Mouse (Mus musculus): ENCODE measurements at regions not wholly inside any gene's neighbourhood (a gene's known extent, or its start where the extent isn't known, plus 50 kb on each side); places are given as distances from the start of the nearest gene placed in this dataset.

DNA sequence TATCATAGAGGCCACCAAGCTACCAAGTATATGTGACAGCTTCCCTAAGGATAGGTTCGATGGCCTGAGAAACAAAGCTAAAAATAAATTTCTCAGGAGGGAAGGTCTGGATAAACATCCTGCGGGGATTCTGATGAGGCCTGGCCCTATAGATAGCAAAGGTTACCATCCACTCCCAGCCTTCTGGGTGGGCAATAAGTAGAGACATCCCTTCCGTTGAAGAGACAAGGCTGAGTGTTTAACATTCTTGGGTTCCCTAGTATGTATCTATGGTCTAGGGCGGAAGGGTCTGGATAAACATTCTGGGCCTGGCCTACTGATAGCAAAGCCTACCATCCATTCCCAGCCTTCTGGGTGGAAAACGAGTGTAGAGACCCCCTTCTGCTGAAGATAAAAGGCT is 180.5 kb upstream of the Dlk1 start:
- TF ChIP-seq CTCF (IDR thresholded peaks at IDR 0.05; ENCODE audit: extremely low read depth, insufficient read depth, low read length) = no peak
- no peak for TF ChIP-seq POLR2A (IDR thresholded peaks at IDR 0.05; ENCODE audit: extremely low read depth, insufficient read depth, low read length)
- no peaks in the 10 kb centered on the region for H3K4me1 ChIP-seq (ENCODE audit: control insufficient read depth, insufficient read depth, low read length)
- no peak overlapping the region for H3K27ac ChIP-seq (ENCODE audit: insufficient read depth, low read length)
- H3K4me3 ChIP-seq (ENCODE audit: insufficient read depth, low read length) = no peak overlapping the region

DNA sequence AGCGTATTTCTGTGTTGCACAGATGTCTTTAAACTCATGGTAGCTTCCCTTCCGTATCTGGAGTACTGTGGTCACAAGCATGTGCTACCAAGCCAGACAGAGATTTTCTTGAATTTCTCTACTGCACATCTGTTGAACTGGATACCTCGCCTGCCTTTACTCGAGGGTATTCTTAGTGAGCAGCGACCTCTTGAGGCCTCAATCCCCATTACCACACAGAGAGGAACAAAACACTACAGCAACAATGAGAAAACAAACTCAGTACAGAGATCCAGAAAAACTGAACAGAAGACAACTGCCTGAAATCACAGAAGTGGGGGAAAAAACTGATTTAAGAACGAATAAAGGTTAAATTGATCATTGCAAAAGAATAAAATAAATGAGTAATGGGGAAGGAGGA is 137.8 kb upstream of the Dlk1 start:
- Histone ChIP-seq H3K4me3 (ENCODE audit: insufficient read depth, low read length) (no peak overlapping the region), H3K27ac (ENCODE audit: insufficient read depth, low read length) (no peak overlapping the region), H3K4me1 (ENCODE audit: control insufficient read depth, insufficient read depth, low read length) (no peaks in the 10 kb centered on the region)
- TF ChIP-seq POLR2A (IDR thresholded peaks at IDR 0.05; ENCODE audit: extremely low read depth, insufficient read depth, low read length) = no peak
- TF ChIP-seq CTCF (IDR thresholded peaks at IDR 0.05; ENCODE audit: extremely low read depth, insufficient read depth, low read length) = no peak

DNA sequence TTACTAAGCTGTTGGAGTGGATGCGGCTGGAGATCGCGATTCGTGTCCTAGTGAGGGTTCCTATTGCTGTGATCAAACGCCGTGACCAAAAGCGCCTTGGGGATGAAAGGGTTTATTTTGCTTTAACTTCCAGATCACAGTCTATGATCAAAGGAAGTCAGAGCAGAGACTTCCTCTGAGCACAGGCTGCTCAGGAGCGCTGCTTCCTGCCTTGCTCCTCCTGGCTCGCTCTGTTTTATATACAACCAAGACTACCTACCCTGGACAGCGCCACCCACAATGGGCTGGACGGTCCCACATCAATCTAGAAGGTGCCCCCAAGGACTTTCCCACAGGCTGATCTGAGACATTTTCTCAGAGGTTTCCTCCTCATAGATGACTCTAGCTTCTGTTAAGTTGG is 126.6 kb upstream of the Dlk1 start:
- Histone ChIP-seq H3K4me3 (ENCODE audit: insufficient read depth, low read length) (no peak overlapping the region), H3K27ac (ENCODE audit: insufficient read depth, low read length) (no peak overlapping the region), H3K4me1 (ENCODE audit: control insufficient read depth, insufficient read depth, low read length) (no peaks in the 10 kb centered on the region)
- no peak for TF ChIP-seq CTCF (IDR thresholded peaks at IDR 0.05; ENCODE audit: extremely low read depth, insufficient read depth, low read length)
- TF ChIP-seq POLR2A (IDR thresholded peaks at IDR 0.05; ENCODE audit: extremely low read depth, insufficient read depth, low read length) = no peak

DNA sequence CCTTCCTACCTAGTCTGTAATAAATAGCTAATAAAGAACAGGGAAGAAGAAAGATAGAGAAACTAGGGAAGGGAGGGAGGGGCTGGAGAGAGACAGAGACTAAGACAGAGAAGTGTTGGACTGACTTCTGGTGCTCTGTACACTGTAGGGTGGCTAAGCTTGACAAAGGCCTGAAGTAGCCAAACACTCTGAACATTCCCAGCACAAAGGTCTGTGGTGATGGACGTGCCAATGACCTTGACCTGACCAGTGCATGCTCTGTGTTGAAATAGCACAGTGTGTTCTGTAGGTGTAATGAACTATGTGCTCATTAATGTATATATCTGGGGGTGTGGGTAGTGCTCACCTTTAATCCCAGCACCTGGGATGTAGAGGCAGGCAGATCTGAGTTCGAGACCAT is 81.3 kb upstream of the Dlk1 start:
- TF ChIP-seq POLR2A (IDR thresholded peaks at IDR 0.05; ENCODE audit: extremely low read depth, insufficient read depth, low read length) = no peak
- no peak for TF ChIP-seq CTCF (IDR thresholded peaks at IDR 0.05; ENCODE audit: extremely low read depth, insufficient read depth, low read length)
- Histone ChIP-seq H3K27ac (ENCODE audit: insufficient read depth, low read length) (no peak overlapping the region), H3K4me3 (ENCODE audit: insufficient read depth, low read length) (no peak overlapping the region), H3K4me1 (ENCODE audit: control insufficient read depth, insufficient read depth, low read length) (no peaks in the 10 kb centered on the region)

DNA sequence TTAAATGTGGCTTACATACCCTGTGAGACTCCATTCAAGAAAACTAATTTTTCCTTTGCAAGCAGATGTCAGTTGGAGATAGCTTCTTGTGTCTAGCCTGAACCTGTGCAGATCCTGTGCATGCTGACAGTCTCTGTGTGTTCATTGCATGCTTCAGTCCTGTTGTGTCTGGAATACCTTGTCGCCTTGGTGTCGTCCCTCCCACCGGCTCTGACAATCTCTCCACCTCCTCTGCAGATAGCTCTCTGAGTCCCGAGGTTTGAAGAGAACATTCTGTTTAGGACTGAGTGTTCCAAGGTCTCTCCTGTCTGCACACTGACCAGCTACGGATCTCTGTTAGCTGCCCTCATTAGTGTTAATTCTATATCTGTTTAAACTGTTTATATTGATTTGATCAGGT is 66.8 kb upstream of the Dlk1 start:
- no peak overlapping the region for H3K27ac ChIP-seq (ENCODE audit: insufficient read depth, low read length)
- no peak for TF ChIP-seq POLR2A (IDR thresholded peaks at IDR 0.05; ENCODE audit: extremely low read depth, insufficient read depth, low read length)
- TF ChIP-seq CTCF (IDR thresholded peaks at IDR 0.05; ENCODE audit: extremely low read depth, insufficient read depth, low read length) = no peak
- no peaks in the 10 kb centered on the region for H3K4me1 ChIP-seq (ENCODE audit: control insufficient read depth, insufficient read depth, low read length)
- no peak overlapping the region for H3K4me3 ChIP-seq (ENCODE audit: insufficient read depth, low read length)

DNA sequence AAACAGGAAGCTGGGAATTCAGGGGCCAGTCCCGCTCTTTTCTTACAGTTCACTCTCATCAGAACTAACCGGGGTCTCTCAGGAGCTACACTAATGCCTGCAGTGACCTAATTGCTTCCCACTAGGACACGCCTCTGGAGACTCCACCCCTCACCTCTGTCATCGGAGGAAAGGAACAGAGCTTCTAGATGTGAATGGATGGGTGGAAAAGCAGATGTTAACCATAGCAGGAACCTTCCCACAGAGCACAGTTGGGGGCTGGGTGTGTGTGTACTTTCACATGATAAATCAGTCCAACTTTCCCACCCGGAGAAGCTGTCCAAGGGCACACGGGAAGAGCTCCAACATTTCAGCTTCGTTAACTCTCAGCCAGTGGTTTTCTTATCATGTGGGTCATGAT is 63.8 kb upstream of the Dlk1 start:
- Histone ChIP-seq H3K4me3 (ENCODE audit: insufficient read depth, low read length) (no peak overlapping the region), H3K27ac (ENCODE audit: insufficient read depth, low read length) (no peak overlapping the region), H3K4me1 (ENCODE audit: control insufficient read depth, insufficient read depth, low read length) (0 out of 2 replicates have a peak, but pooled peaks cover 3% of the 10 kb centered on the region)
- TF ChIP-seq POLR2A (IDR thresholded peaks at IDR 0.05; ENCODE audit: extremely low read depth, insufficient read depth, low read length) = no peak
- no peak for TF ChIP-seq CTCF (IDR thresholded peaks at IDR 0.05; ENCODE audit: extremely low read depth, insufficient read depth, low read length)

DNA sequence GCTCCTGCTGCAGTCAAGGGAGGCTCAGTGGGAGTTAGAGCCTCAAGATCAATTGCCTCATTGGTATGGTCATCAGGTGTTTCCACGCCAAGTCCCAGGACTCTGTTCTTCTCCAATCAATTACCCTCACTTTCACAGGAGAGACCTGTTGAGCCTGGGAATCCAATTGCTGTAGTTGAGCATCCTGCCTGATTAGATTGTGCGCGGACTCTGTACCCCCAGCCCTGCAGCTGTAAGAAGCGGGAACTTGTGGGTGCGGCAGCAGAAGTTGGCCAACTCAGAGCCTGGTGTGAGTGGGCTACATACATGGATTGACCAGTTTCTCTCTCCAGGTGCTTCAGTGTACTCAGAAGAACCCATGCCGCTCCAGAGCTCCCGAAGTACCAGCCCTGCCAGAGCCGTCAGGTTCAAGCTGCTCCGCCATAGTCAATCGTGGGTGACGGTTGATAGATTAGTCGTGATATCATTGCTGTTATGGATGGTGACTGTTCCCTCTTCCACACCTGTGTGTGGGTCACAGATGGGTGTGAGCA is 62.2 kb upstream of the Dlk1 start:
- no peak for TF ChIP-seq POLR2A (IDR thresholded peaks at IDR 0.05; ENCODE audit: extremely low read depth, insufficient read depth, low read length)
- no peak for TF ChIP-seq CTCF (IDR thresholded peaks at IDR 0.05; ENCODE audit: extremely low read depth, insufficient read depth, low read length)
- Histone ChIP-seq H3K4me3 (ENCODE audit: insufficient read depth, low read length) (no peak overlapping the region), H3K27ac (ENCODE audit: insufficient read depth, low read length) (no peak overlapping the region)

DNA sequence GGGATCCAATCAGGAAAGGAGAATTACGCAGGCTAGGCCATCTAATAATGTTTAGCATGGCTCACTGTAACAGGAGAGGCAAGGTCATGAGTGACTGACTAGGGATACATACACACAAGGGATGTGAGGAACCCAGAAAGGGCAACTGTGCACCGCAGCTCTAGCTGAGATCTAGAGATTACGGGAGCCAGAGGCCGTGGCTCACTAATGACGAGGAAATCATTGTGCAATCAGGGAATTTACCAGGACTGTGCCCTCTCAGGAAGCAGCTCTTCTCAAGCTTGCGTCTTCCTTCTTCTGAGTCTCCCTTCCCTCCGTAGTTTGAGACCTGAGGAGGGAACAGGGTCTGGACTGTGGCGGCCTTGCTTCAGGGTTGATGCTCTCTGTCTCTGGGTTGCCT is 61.6 kb upstream of the Dlk1 start:
- Histone ChIP-seq H3K4me1 (ENCODE audit: control insufficient read depth, insufficient read depth, low read length) (peaks cover 5% of the 10 kb centered on the region), H3K27ac (ENCODE audit: insufficient read depth, low read length) (no peak overlapping the region), H3K4me3 (ENCODE audit: insufficient read depth, low read length) (no peak overlapping the region)
- TF ChIP-seq POLR2A (IDR thresholded peaks at IDR 0.05; ENCODE audit: extremely low read depth, insufficient read depth, low read length) (no peak), CTCF (IDR thresholded peaks at IDR 0.05; ENCODE audit: extremely low read depth, insufficient read depth, low read length) (no peak)

More for the DNA sequence above, 62.2 kb upstream of the Dlk1 start:
- H3K4me1 ChIP-seq (ENCODE audit: control insufficient read depth, insufficient read depth, low read length) = peaks cover 5% of the 10 kb centered on the region

DNA sequence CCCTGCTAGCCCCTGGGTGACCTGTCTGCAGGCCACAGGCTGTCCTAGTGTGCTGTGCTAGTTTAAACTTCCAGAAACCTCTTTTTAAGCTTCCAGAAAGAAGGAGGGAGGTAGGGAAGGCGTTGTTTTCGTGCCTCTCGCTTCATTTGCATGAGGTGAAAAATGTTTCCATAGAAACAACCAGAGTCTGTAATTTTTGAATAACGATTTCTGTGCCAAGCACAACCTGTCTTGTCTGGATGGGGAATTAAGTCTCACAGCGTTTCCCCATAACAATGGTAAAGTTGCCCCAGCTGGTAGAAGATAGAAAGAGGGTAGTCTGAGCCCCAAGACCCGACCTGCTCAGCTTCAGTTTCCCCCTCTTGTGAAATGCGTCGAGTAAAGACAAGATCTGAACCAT is 59.3 kb upstream of the Dlk1 start:
- Histone ChIP-seq H3K27ac (ENCODE audit: insufficient read depth, low read length) (no peak overlapping the region), H3K4me1 (ENCODE audit: control insufficient read depth, insufficient read depth, low read length) (peaks cover 5% of the 10 kb centered on the region), H3K4me3 (ENCODE audit: insufficient read depth, low read length) (no peak overlapping the region)
- TF ChIP-seq POLR2A (IDR thresholded peaks at IDR 0.05; ENCODE audit: extremely low read depth, insufficient read depth, low read length) (no peak), CTCF (IDR thresholded peaks at IDR 0.05; ENCODE audit: extremely low read depth, insufficient read depth, low read length) (no peak)

DNA sequence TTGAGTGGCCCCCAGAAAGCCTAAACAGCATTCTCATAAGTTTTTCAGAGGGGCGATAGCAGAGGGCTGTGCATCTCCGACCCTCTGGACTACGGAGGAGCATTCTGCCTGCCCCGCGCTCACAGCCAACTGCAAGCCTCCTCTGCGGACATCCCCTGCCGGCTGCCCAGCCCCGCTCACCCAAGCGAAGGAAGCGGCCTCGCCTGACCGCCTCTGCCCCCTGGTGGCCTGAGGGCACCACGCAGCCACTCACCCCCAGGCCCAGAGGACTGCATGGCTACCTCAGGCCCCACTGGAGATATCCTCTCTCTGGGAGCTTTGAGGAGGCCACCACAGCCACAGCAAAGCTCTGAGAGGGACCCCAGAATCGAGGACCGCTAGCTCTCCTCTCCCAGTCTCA is 58.8 kb upstream of the Dlk1 start:
- no peak overlapping the region for H3K27ac ChIP-seq (ENCODE audit: insufficient read depth, low read length)
- TF ChIP-seq POLR2A (IDR thresholded peaks at IDR 0.05; ENCODE audit: extremely low read depth, insufficient read depth, low read length) (no peak), CTCF (IDR thresholded peaks at IDR 0.05; ENCODE audit: extremely low read depth, insufficient read depth, low read length) (peak; percentile 50)

More for the DNA sequence above, 58.8 kb upstream of the Dlk1 start:
- H3K4me1 ChIP-seq (ENCODE audit: control insufficient read depth, insufficient read depth, low read length) = peaks cover 5% of the 10 kb centered on the region
- H3K4me3 ChIP-seq (ENCODE audit: insufficient read depth, low read length) = no peak overlapping the region
